Mouse (Mus musculus) G1E-ER4 (cell line): Measurements from ENCODE around the gene Msh4. TPM values are rescaled to one million over a fixed set of nuclear protein-coding genes. Genes with fewer than 3 reads are reported as not detected.

Experiments used
- GATA1 ChIP-seq: IDR thresholded peaks from one replicate; pipeline ENCODE4 v1.8.0; 2012; ENCODE audit warnings: low read length, inconsistent platforms
- polyA plus RNA-seq: library from polyadenylated mRNA; stranded (reverse); fragments of >175 nt; gene quantifications from 2 replicates; pipeline ENCODE4 v1.2.3, GENCODE M21; 2012

Msh4 gene
- polyA plus RNA-seq, 1 experiment, result not detected

DNA sequence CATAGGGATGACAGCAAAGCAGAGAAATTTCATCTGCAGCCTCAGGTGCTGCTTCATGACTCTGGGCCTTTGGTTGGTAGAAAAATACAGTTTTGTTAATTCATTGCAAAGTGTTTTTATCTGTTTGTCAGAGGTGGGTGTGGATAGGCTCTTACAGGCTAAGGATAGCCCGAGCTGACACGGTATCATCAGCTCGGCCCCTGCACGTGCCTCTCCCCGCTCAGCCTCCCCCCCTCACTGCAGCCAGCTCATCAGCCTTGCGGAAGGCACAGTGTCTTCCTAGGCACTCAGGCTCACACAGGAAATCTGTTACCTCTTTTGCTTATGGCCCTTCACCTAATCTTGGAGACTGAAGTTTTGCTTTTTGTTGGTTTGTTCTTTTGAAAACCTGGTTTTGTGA, 17.8 kb downstream of the Msh4 start:
- TF ChIP-seq GATA1, result no peak

DNA sequence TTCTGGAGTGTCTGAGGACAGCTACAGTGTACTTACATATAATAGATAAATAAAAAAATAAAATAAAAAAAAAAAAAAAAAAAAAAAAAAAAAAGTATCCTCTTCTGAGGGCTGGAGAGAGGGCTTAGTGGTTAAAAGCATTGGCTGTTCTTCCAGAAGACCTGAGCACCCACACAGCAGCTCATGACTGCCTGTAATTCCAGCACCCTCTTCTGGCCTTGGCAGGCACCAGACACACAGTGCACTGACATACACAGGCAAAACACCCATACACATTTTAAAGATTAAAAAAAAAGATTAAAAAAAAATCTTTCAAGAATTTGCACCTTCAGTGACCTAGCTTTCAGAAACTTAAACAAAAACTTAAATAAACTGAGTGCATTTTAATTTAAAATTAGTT, 19.6 kb downstream of the Msh4 start:
- TF ChIP-seq GATA1, result no peak

DNA sequence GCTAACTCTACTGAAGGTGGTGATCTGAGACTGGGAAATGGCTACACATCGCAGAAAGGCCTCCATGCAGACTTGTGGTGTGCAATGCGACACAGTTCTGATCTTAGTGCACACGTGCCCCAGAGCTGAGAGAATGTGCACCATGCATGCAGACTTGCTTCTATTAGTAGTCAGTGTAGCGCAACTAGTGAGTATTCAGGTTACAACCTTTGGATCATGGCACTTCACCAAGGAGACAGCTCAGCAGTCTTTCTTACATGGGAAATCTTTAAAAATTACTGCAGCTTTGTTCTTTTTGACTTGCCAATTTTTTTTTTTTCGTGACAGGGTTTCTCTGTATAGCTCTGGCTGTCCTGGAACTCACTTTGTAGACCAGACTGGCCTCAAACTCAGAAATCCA, 34.5 kb downstream of the Msh4 start:
- no peak for TF ChIP-seq GATA1

DNA sequence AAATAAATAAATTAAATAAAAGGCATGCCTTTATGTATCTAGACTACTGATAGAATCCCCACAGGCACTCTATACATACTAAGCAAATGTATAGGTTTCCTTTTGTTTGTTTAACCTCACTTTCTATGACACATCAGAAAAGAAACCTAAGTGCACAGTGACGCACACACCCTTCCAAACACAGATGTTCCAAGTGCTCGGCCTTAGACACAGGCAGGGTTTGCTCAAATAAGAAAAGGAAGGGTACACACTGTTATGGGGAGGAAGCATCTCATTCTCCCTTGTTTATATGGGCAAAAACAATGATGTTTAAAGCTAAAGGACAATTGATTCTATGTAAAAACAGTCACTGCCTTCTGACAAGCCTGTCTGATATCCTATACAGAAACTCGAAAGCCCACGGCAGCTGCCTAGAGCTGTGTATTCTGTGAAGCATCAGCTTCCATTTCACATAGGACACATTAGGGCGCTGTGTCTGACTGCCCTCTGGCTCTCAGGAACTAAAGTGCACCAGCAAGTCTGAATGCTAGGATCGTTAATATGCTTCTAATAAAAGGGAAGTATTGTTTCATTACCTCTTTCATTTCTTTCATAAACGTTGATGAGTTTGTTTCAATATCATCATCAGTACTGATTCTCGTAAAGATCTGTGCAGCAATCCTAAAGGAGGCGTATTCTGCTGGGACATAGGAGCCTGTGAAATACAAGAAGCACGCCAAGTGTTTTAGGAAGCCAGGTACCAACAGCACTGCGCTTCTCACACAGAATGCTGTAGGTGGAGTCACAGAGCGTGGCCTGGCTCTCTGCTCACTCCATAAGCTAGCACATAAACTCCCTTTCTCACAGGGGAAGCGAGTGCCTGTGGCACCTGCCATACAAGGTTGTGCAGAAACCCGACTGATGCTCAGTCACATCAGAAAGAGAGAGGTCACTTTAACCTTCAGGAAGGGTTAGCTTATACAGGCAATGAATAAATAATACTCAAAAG, 38.5 kb downstream of the Msh4 start:
- no peak for TF ChIP-seq GATA1

DNA sequence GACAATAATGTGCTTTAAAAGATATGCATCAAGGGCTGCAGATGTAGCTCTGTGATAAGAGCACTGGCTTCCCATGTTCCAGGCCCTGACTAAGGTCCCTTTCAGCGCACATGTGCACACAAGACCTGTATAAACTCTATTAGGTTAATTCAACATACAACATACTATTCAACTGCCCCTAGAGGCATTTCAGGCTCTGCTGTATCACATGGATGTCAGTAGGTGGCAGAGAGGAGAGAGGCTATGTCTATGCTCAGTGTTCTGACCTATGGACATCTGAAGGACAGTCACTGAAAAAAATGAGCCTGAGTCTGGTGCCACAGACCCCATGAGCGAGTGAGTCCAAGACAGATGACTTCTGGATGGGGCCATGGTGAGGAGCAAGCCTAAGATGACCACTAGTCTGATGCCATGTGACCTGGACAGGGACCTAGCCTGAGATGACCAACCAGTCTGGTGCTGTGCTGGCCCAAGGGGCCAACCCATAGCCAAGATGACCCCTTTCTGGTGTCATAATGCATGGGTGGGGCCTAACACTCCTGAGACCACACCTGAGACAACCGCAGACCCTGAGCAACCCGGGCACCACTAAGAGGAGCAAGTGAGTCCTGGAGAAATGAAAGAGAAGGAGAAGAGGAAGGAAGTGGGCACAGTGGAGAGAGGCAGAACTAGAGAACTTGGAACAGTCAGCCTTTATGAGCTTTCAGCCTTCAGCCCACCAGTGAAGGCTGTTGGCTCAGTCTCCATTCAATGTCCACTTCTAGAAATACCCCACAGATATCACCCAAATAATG, 41.1 kb downstream of the Msh4 start:
- TF ChIP-seq GATA1, result no peak

DNA sequence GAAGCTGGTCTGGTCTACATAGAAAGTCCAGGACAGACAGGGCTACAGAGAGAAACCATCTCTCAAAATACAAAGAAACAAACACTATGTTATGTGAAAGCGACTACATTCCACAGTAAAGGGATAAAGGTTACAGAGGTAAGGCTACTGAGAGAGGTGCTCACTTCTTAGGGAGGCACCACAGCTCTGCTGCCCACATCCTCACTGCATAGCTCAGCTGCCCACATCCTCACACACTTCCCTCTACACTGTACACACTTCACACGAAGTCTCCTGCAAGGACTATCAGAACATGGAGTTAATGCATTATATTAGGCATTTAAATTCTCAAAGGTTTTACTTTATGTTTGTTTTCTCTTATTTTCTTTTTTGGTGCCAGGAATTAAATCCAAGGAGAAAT, 42.1 kb downstream of the Msh4 start:
- TF ChIP-seq GATA1, result no peak

DNA sequence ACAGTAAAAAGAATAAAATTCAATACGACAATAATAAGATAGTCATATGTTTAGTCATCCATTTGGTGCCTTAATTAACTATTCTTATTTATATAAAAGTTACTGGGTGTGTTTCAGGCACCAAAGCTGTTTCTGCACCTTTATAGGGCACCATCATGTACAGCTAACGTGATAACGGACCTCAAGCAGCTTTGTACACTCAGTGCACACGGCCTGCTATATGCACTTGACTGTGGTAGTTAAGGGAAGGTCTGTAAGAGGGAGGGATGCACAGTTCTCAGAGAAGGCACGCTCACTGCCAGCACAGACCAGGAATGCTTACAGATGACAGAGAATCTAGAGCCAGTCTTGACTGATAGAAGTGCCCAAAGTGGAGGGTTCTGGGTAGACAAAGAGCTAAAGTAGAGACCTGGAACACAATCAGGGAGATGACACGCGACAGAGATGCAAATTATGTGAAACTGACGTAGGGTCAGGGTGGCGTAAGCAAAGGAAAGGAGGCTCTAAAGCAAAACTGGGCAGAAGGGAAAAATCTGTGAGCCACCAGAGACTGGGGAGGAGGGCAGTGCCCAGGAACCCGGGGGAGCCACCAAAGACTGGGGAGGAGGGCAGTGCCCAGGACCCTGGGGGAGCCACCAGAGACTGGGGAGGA, 47.5 kb downstream of the Msh4 start:
- TF ChIP-seq GATA1, result no peak

DNA sequence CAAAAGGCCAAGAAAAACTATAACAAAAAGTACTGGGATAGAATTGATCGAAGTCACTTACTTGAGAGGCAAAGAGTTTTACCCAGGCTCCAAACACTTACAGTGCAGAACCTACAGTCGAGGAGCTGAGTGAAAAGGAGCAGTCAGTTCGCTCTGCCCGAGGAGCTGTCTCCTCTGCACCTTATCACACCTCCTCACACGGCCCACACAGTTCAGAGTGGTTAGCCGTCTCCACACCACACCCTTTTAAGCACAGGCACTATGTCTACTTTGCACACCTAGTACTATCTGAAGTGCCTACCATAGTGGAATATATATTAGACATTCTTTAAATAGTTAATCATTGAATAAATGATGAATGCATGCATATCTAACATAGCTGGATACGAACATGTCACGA, 53.7 kb downstream of the Msh4 start:
- peak; percentile 15 for TF ChIP-seq GATA1

DNA sequence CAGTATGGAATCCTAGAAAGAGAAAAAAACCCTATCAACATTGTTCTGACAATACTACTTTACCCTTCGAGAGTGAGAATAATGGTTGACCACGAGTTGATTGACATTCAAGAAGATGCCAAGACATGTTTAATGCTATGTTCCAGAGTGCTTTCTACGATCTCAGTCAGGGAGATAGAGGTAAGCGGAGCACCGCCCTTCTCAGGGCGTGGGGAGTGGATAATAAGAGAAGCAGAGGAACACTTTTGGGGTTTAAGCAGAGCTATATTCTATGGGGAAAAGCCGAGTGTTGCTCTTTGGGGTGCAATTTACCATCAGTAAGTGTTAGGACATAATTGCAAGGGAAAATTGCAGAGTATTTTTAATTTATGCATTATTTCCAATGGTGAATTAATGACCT, 55.2 kb downstream of the Msh4 start:
- no peak for TF ChIP-seq GATA1

DNA sequence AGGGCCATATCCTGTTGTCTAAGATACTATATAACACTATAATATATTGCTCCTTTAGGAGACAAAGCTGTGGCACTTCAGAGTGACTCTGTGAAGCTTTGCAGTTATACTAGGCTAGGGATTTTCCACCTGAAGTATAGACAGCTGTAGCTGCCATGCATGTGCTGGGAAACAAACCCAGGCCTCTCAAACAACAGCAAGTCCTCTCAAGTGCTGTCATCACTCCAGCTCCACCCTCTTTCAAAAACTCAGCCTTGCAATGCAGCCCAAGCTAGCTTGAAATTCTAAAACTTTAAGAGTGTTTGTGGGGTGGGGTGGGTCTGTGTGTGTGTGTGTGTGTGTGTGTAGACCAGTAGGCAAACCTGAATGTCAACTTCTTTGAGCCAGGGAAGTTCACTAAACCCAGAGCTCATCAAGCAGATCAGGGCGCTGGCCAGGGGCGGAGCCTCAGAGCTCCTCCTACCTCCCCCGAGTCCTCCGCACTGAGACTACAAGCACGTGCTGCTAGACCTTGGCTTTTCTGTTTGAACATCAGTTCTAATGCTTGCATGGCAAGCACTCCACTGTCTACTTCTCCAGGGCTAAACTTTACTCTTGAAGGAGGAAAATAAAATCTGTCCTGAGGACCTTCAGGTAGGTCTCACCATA, 56.4 kb downstream of the Msh4 start:
- TF ChIP-seq GATA1, result no peak

DNA sequence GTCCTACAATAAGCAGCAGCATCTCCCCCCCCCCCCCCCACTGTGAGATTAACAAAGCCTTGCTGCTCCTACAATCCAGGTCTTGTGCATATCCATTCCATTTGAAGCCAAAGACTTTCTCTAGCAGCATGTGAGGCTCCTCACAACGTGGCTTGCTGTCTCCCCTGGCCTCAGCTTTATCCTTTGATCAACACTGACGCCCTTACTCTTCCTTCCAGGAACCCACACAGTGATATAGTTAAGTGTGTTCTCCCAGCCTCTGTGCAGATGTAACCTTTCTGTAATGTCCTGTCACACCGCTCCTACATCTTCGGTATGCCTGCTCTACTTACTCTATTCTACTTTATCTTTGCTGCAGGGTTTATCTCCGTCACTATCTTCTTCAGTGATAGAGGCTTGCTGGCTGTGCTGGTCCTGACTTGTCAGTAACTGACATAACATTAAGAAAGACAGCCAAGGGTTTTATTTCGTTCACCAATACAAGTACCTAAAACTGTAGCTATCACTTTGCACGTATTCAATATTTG, 58.7 kb downstream of the Msh4 start:
- TF ChIP-seq GATA1, result no peak

DNA sequence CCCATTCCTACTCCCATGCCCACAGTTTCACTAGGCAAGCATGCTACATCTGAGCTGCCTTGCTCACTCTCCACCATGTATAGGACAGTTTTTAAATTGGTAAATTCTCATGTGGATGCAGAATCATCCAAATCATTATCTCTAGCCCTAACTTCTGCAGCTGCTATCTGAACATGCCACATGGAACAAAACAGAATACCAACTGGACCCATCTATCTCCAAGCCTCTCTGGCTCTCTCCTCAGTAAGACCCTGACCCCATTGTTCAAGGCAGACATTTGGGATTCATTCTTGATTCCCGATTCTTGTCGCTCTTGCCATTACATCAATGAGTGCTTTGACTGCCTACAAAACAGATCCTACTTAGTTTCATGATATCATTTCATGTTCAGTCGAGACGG, 59.8 kb downstream of the Msh4 start:
- TF ChIP-seq GATA1, result no peak

DNA sequence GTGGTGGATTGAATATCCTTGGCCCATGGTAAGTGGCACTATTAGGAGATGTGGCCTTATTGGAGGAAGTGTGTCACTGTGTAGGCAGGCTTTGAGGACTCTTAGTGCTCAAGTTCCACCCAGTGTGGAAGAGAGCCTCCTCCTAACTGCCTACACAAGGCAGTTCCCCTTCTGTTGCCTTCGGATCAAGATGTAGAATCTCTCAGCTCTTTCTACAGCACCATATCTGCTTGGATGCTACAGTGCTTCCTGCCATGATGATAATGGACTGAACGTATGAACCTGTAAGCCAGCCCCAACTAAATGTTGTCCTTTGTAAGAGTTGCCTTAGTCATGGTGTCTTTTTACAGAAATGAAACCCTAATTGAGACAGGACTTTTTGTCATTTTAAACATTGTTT, 60.4 kb downstream of the Msh4 start:
- TF ChIP-seq GATA1, result no peak

DNA sequence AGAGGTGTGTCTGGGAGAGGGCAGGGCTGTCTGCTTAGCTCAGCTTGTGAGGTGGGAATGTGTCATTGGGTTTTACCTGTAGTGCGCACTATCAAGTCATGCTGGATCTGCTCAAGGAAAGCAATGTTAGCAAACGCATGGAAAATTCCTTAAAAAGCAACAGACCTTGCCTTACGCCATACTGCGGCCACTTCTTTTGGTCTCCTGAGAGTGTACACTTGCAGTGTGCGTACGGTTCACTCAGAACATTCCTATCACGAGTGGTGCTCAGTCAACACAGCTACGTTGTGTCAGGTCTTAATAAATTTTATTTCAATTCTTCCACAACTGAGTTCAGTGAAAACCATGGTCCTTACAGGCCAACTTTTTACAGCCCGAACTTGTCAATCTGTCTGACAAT, 61.2 kb downstream of the Msh4 start:
- TF ChIP-seq GATA1, result no peak

DNA sequence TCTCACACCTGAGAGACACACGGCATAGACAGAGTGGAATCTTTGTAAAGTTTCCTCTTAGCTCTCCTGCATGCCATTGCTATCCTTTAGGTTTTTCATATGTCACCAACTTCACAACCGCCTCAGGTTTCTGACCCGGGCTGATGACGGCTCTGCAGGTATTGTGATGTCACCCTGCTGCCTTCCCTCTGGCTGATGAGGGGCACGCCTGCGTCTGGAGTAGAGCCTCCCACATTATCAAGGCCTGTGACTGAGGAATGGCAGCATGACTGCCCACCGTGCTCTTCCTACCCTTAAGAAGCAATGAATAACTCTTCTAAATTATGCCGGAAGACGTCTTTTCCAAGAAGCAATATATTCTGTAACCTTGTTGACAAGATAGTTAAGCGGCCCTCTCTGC, 61.9 kb downstream of the Msh4 start, which contains the start of gene Asb17:
Gene Asb17 (plus strand): TSS at position 180 of the 400 bp plus-strand sequence.
- no peak for TF ChIP-seq GATA1
